Mouse (Mus musculus) embryo, embryonic 10 days (tissue): ENCODE results near the gene Setd1b.
"Not testable (repeated sequence)": the region's sequence is repeated elsewhere in the genome, so short reads cannot be mapped to it uniquely, and the experiment has no call there.

Experiments
- DNase-seq: peaks from one replicate; pipeline ENCODE4 v3.0.0-alpha.2; 2015; ENCODE audit warnings: low spot score

Setd1b gene

DNA sequence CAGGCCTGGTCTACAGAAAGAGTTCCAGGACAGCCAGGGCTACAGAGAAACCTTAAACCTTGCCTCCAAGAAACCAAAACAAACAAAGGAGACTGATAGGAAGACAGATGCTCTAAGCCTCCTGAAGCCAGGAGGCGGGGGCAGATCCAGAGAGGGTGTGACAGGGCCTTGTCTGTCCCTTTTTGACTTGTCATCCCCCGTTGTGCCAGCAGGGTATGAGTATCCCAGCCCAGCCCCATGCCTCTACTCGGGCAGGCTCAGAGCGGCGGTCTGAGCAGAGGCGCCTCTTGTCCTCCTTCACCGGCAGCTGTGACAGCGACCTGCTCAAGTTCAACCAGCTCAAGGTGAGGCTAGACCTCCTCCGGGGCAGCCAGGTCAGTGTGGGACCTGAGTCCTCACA is 20.9 kb downstream of the Setd1b start:
- DNase-seq, result no peak

DNA sequence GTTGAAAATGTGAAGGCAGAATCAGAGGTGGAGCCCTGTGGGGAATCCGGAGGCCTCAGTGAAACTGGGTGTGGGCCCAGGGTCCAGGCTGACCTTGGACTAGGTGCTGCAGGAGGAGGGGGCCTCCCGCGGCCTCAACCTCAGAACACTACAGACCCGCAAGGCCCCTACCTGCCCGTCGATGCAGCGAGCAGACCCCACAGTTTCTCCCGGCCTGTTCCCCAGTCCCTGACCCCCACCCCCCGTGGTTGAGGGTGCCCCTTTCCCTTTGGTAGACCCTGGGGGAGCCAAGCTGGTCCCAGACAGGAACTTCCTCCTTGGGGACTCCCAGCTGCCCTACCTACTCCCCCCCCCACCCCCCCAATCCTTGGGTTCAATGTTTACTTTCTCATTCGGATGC is 24.4 kb downstream of the Setd1b start:
- DNase-seq, result no peak

DNA sequence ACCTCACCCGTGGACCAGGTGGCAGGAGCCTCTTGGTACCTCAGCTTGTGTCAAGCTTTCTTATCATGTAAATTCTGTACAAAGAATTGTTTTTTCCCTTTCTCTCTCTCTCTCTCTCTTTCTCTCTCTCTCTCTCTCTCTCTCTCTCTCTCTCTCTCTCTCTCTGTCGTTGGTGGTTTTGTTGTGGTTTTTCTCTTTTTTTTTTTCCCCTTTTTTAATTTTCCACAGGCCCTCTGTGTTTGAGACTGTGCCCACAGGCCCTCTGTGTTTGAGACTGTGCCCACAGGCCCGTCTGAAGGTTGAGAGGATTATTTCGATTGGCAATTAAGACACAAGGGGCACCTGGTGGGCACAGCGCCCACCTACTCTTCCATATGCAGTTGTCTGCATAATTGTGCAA is 25.6 kb downstream of the Setd1b start:
- no peak for DNase-seq

DNA sequence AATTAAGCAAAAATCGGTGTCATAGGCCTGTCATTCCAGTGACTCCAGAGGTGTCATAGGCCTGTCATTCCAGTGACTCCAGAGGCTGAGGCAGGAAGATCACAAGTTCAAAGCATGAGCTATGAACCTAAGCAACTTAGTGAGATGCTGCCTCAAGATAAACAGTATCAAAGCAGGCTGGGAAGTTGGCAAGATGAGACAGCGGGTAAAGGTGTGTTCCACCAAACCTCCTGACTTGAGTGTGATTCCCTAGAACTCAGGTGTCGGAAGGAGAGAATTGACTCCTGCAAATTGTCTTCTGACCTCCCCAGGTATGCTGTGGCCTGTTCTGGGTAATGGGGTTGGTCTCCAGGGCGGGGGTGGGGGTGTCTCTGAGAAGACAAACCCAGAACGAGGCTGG is 27.3 kb downstream of the Setd1b start, which contains the start of gene Psmd9:
Psmd9 (plus strand) TSS at position 130 of the 400 bp plus-strand sequence.
- no peak for DNase-seq

DNA sequence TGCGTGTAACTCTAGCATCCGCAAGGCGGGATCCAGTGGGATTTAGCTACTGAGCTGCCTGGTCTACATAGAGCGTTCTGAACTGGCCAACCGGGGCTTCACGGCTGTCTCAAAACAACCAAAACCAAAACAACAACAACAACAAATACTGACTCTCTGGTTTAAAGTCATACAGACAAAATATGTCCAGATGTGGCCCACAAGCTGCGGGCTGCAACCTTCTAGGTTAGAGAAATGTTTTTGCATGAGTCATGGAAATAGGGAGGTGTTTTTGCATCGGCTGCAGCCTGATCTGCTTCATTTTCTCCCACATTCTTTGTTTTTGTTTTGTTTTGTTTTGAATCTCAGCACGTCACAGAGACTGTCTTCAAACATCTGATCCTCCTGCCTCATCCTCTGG is 28.4 kb downstream of the Setd1b start:
- no peak for DNase-seq

DNA sequence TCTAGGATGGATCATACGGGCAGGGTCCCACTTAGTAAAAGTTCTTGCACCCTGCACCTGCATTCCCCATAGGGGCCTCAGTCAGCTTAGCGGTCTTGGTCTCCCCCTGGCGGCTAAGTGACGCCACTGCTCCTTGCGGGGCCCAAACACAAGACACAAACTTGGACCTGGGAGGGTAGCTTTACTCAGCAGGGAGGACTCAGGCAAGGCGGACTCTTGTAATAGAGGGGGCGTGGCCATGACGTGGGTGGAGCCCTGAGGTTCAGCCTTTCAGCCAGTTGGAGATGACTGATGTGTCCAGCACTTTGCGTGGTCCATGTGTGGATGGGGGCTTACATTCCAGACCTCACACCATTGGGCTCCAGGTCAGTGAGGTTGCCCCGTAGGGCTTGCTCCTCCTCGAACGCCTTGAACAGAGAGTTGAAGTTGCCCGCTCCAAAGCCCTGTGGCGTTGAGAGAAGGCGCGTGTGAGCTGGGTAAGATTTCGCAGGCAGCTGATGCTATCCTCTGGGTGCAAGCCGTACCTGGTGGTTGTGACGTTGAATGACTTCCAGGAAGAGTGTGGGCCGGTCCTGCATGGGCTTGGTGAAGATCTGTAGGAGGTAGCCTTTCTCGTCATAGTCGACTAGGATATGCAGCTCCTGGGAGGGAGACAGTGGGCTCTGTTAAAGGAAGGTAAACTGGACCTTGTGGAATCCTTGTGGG is 29.8 kb downstream of the Setd1b start:
- peak; percentile 94 for DNase-seq

DNA sequence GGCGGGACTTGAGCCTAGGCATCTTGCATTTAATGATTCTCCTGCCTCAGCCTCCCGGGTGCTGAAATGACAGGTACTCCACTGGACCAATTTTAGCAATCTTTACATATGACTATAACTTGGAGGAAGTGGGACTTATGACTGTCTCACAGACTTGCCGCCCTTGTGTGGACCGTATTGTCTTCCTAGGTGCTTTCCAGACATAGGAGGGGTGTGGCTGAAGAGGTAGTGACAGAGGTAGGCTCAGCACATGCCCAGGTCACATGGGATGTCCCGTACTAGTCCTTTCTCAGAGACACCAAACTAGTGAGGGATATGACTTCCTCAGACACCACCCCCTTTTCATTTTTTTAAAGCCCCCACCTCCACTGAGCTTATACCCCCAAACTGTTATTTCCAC is 36.8 kb downstream of the Setd1b start:
- no peak for DNase-seq

DNA sequence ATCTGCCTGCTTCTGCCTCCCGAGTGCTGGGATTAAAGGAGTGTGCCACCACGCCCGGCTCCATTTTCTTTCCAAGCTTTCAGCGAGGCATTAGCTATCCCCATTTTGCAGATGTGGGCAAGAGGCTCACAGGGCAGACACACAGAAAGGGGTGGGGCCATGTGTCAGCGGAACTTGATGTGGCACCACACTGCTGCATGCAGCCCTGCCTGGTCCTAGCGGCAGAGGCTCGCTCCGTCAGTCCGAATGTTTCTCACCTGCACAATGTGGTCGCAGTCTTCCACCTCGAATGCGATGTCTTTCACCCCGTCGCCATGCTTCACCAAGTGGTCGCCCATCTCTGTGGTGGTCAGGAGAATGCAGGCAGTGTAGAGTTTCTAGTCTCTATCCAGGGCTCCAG is 38.4 kb downstream of the Setd1b start:
- no peak for DNase-seq

DNA sequence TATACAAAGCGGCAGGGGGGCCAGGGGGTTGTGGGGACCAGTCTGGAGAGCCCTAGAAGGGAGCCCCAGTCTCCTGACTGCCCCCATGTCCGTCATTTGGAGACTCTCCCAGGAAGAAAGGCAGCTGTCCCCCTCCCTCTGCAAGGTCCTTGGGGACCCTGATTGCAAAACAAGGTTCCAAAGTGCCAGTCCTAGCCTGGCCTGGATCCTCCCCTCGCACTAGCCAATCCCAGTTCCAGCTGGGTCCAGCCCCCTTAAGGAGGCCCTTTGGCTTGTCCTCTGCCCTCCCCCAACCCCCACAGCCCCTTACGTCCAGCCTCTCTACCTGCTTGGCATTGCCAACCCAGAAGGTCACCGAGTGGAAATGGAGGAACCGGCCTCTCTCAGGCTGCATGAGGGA is 39.5 kb downstream of the Setd1b start:
- no peak for DNase-seq

DNA sequence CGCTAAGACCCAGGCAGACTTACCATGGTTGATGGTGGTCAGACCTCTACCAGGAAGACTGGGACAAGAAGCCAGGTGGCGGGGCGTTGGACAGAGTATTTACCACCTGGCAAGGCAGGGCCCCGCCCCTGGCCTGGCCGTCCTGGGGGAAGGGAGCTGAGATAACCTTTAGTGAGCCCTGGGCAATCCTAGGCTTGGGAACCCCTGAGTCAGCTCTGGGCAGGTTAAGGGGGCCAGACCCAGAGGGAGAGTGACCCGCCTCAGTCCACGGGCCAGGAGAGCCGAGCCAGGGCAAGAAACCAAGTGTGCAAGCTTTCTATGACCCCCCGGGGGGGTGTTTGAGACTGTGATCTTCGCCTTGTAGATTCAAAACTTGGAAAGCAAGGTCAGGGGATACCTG is 40.7 kb downstream of the Setd1b start, which contains the start of gene Hpd:
Hpd (minus strand) TSS at position 77 of the 400 bp plus-strand sequence.
- DNase-seq, result no peak

DNA sequence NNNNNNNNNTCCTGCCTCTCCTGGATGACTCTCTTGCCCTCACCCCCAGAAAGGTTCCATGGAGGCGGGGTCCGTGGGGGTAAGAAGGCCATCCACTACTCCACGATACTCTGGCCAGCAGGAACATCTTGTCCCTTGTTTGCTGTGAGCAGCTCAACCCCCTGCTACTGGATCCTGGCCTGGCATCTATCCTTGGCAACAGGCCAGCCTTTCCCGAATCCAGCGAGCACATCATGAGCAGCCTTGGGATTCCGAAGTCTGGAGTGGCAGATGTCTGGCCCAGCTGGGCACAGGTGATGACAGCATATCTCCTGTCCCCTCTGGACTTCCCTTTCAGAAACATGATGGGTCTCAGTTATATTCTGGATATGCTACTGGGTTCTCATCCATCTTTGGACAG is 44.0 kb downstream of the Setd1b start:
- DNase-seq, result no peak

DNA sequence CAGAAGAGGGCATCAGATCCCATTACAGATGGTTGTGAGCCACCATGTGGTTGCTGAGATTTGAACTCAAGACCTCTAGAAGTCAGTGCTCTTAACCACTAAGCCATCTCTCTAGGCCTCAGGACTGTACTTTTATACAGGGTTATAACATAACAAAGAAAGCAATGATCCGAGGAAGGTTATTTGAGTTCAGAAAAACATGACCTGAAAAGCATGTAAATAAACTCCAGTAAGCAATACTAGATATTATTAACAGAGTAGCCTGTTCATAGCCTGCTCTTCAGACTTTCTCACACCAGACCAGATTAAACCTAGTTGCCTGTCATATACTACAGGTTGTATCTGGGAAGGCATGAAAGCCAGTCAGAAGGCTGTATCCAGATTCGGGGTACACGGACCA is 45.3 kb downstream of the Setd1b start:
- no peak for DNase-seq

DNA sequence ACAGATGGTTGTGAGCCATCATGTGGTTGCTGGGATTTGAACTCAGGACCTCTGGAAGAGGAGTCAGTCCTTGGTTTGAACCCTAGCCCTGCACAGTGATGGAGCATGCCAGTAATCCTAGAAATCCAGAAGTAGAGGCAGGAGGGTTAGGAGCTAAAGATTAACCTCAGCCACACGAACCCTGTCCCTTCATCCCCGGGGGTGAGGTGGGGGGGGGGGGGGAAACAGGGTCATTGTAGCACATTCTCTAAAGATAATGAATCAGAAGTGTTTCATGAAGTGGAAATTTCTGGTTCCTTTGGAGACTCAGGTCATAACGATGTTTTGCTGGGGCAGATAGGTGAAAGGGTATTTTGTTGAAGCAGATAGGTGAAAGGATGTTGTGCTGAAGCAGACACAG is 48.9 kb downstream of the Setd1b start:
- no peak for DNase-seq

DNA sequence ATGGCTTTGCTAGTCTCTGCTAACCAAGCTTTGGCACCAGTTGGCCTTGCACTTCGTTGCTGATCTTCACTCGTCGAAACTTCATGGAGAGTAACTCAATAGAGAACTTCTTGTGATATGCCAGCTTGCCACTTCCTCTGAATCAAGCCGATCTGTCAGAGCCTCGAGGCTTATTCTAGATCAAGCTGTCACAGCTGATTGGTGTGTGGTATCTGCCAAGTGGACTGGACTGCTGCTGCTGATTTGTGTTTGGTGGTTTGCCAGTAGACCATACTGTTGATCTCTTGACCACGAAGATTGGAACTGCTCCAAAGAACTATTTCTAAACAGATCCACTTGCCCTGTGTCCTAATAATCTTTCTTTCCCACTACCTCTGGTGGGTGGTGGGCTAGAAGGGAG is 49.4 kb downstream of the Setd1b start:
- no peak for DNase-seq

DNA sequence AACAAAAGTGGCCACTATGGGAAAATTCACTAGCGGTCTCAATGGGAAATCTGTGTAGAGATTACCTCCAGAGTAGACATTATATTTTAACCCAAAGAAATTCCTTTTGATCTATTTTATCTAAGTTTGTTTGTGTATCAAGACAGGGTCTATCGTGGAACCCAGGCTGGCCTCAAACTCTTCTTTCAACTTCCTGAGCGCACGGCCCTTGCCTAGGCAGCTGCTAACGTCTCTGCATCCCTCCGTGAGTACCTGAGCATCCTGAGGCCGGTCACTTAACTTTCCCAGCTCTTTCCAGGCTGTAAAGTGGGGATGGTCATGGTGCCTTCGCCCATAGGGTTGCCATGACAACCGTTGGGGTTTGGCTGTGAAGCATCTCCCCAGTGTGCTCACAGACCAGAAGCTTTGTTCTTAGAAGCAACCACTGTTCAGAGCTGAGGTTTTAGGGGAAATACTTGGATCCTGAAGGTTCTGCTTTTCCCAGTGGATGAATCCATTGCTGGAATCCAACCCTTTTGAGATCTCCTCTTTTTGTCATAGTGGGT is 50.7 kb downstream of the Setd1b start:
- no peak for DNase-seq

DNA sequence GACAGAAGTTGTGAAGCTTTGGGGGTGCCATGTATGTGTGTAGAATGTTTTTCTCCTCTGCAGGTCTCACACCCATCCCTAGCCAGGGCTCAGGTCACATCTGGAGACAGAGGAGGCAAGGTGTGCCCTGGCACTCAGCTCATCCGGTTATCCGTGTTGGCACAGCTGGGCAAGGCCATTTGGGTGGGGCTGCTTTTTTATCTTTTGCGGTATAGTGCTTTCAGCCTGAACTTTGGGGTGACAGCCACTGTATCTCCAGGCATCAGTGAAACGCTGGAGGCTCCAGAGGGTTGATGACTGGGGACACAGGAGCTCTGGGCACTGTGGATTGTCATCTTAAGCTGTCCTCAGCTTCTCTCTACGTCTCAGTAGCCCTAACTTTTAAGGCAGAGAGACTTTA is 51.4 kb downstream of the Setd1b start:
- DNase-seq, result no peak

DNA sequence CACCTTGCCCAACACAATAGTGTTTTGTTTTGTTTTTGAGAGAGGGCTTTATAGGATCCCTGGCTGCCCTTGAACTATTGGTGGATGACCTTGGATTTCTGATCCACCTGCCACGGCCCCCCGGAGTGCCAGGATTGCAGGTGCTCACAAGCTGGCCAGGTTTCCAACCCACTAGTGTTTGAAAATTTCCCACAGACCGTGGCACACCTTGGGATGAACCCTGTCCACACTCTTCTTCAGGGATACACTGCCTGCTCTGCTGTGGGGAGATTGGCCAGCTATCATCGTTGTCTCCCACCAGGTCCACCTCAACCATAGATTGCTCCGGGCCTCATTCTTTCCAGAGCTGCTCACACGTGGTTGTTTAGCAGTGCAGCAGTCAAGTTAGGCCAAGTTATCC is 52.9 kb downstream of the Setd1b start:
- no peak for DNase-seq

DNA sequence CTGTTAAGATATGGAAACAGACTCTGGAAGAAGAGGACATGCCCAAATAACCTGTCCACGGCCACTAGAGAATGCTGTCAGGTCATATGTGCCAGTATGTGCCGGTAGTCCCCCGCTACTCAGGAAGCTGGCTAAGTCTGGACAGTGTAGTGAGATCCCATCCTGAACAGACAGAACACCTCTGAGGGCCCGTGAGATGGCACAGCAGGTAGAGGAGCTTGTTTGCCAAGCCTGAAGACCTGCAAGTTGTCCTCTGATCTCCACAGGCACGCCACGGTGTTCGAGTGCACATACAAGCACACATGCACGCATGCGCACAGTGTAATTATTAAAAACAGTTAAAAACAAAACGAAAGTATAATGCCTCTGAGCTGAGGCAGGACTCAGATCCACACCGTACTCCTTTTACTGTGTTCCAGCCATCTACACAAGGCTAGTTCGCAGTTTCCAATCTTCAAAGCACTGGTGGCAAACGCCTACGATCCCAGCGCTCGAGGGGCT is 53.6 kb downstream of the Setd1b start:
- no peak for DNase-seq

DNA sequence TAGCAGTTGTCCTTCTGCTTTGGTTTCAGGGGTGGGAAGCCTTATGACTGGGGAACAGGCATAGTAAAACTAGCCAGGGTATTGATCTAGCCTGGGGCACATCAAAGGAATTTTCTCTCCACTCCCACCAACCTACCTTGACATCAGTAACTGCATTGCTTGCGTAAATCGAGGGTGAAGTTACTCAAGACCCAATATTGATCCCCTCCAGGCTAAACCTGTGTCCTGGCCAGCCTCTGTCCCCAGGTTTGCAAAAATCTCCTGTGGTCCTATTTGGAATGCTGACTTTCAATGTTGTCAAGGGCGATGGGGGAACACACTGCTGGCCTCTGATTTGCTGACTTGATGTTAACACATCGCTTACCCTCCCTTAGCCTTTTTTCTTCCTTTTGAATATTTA is 54.8 kb downstream of the Setd1b start:
- no peak for DNase-seq

DNA sequence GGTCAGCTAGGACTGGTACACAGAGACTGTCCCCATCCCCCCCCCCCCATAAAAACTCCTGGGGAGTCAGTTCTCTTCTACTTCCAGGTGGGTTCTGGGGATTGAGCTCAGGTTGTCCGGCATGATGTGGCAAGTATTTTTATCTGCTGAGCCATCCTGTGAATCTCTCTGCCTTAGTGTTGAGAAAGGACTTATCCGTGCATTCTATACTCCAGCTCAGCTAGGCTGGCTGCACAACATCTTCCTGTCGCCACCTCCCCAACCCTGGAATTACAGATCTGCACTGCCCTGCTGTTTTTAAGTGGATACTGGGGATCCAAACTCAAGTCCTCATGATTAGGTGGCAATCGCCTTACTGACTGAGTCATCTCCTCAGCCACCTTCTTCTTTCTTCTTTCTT is 56.5 kb downstream of the Setd1b start:
- DNase-seq, result no peak

DNA sequence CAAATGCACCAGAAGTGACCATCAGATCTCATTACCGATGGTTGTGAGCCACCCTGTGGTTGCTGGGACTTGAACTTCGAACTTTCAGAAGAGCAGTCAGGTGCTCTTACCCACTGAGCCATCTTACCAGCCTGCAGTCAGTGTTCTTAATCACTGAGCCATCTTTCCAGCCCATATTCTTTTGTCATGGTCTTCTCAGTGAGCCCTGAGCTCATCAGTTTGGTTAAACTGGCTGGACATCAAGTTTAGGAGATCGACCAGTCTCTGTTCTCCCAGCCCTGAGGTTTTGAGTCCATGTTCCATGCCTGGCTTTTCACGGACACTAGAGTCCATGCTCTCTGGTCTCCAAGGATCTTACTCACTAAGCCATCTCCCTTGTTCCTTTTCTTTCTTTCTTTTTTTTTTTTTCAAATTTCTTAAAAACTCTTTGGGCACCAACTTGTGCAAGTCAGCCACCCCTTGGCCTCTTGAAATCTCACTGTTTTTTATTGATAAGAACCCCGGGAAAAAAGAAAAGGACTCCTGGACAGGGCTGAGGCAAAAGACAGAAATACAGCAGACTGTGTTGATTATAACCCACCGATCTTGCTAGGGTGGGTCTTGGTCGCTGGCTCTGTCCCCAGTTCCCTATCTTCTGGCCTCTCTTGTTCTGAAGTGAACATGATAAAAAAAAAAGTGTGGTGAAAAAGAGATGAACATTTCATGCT is 59.0 kb downstream of the Setd1b start:
- not testable (repeated sequence) for DNase-seq

DNA sequence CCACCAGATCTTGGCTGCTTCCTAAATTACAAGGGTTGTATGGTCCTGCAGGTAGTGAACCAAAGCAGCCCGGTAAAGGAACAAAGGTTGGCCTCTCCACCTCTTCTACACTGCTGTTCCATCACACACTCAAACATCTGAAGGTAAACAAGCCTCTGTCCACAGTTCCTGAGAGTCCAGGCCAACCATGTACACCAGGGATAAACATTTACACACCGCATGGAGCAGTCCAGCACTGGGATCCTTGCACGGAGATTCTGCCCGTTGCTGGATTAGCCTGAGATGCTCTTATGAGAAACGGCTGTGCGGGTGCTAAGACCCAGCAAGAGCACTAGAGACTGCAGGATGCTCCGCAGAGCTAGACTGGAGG is 59.5 kb downstream of the Setd1b start:
- DNase-seq, result no peak

DNA sequence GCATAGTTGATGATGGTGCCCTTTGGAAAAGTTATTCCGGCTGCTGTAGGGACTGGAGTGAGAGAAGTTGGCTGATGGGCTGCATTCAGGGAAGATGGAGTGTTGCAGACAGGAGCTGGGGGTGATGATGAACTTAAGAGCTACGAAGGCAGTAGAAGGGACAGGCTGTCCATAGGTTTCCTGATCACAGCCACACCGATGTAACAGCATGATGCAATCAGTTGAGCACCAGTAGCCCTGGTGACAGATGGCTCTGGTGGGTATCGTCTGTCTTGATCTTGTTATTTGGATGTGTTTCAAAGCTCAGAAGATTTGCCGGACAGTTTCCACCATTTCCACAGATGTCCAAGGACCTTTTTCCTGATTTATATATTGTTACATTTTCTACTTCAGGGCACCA is 60.0 kb downstream of the Setd1b start:
- no peak for DNase-seq
